Mouse (Mus musculus) liver, embryonic 14.5 days (tissue): ENCODE data around the gene Limd2. TPM values are rescaled to one million over a fixed set of nuclear protein-coding genes. Genes with fewer than 3 reads are reported as not detected.

Experiments used
- ATAC-seq: fragments of 200-750 bp; cut with Nextera tagmentation; 2 replicates; pipeline ENCODE4 v1.8.0; 2017; ENCODE audit warnings: moderate number of reproducible peaks, mild to moderate bottlenecking, moderate library complexity; ENCODE audit not compliant: insufficient read depth
- DNase-seq, 3 experiments: peaks; one replicate each; pipeline ENCODE4 v3.0.0-alpha.2; 2012 to 2013; ENCODE audit warnings: low read depth in 3 of 3, low spot score in 3 of 3
- H3K27ac ChIP-seq: fragments of 300-500 bp; sonication (generic); 2 replicates; pipeline ENCODE4 v1.5.1; 2014; ENCODE audit warnings: moderate library complexity, mild to moderate bottlenecking, control low read depth, inconsistent platforms
- H3K27me3 ChIP-seq: fragments of 300-500 bp; sonication (generic); 2 replicates; pipeline ENCODE4 v1.6.1; 2014; ENCODE audit warnings: mild to moderate bottlenecking, low read length, moderate library complexity; ENCODE audit not compliant: control insufficient read depth, insufficient read depth
- H3K36me3 ChIP-seq: fragments of 300-500 bp; sonication (generic); replicated peaks from 2 replicates; pipeline ENCODE4 v1.6.1; 2014; ENCODE audit warnings: low read depth; ENCODE audit not compliant: control insufficient read depth, insufficient read depth
- H3K4me1 ChIP-seq, 2 experiments: fragments of 200-500 bp in 1 of 2; fragments of 300-500 bp in 1 of 2; sonication (generic) in 1 of 2; replicated peaks; 2 replicates each; pipeline ENCODE4 v1.6.1; 2012 to 2014; ENCODE audit warnings: antibody characterized with exemption in 1 of 2, inconsistent platforms in 1 of 2, low read length in 1 of 2; ENCODE audit not compliant: control insufficient read depth in 2 of 2, insufficient read depth in 2 of 2
- H3K4me2 ChIP-seq: fragments of 300-500 bp; sonication (generic); 2 replicates; pipeline ENCODE4 v1.6.1; 2014; ENCODE audit warnings: low read depth, mild to moderate bottlenecking, control low read depth, moderate library complexity
- H3K4me3 ChIP-seq, 2 experiments: fragments of 200-500 bp in 1 of 2; fragments of 300-500 bp in 1 of 2; sonication (generic) in 1 of 2; 2 replicates each; pipeline ENCODE4 v1.5.1; 2012 to 2014; ENCODE audit warnings: low read depth in 2 of 2, low read length in 2 of 2, mild to moderate bottlenecking in 2 of 2, control low read depth in 1 of 2, inconsistent platforms in 1 of 2, moderate library complexity in 1 of 2; ENCODE audit not compliant: insufficient read depth in 1 of 2
- H3K9ac ChIP-seq: fragments of 300-500 bp; sonication (generic); replicated peaks from 2 replicates; pipeline ENCODE4 v1.6.1; 2014; ENCODE audit warnings: mild to moderate bottlenecking, control low read depth, moderate library complexity
- H3K9me3 ChIP-seq: fragments of 300-500 bp; sonication (generic); 2 replicates; pipeline ENCODE4 v1.6.1; 2016; ENCODE audit warnings: low read length, mixed read lengths; ENCODE audit not compliant: control insufficient read depth
- CTCF ChIP-seq: IDR thresholded peaks from 2 replicates; pipeline ENCODE4 v1.5.1; 2016; ENCODE audit warnings: antibody characterized with exemption, low read depth, control low read depth
- EP300 ChIP-seq: IDR thresholded peaks from 2 replicates; pipeline ENCODE4 v1.6.1; 2016; ENCODE audit warnings: antibody characterized with exemption, low read depth
- WGBS: fragments of 180-500 bp; shearing (Covaris S2); extraction: QIAGEN DNeasy Blood & Tissue Kit; methylation state at CpG from one replicate; pipeline ENCODE4 v1.1.7; 2014; ENCODE audit not compliant: insufficient replicate concordance; 5-methylcytosine and 5-hydroxymethylcytosine counted together
- polyA plus RNA-seq, 2 experiments: library from polyadenylated mRNA; depleted of rRNA in 1 of 2; stranded (reverse) in 1 of 2; unstranded in 1 of 2; fragments of >200 nt; fragmentation: Nextera tagmentation in 1 of 2; extraction: Ambion mirVana in 1 of 2; gene quantifications; 2 replicates each; pipeline versions ENCODE4 v1.2.1 to v1.2.3; 2012 to 2014

Limd2 gene
- polyA plus RNA-seq, 2 experiments = 26.7 to 59.4 TPM

DNA sequence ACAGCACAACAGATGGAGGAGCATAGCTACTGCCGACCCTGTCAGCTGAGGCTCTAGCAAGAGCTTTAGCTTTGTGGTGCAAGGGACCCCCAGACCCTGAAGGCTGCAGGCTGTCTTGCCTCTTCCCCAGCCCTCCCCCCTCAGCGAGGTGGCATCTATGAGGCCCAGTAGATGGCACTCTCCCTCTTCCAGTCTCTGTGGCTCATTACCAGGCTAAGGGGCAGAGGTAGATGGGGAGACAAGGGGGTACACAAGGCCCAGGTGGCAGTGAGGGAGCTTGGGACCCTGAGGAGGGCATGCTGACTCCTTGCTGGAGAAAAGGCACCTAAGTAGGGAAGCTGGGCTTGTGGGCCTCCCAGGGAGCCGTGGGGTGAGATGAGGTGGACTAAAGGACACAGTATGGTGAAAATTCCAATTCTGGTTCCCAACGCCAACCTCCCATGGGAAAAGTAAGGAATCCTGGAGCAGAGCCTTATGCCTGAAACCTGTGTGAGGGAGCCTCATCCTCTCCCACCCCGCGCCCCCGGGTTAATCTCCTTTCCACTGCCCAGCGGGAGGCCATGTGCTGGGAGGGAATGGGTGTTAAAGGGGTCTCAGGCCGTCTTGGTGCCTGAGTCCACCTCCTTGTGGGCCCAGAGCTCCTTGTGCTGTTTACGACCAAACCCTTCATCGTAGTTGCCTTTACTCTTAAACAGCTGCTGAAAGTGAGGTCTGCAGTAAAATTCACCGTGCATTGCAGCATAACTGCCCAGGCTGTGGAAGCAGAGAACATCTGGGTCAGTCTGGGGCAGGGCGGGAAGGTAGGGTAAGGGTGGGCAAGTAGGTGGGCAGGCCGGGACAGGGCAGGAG, 2.4 kb downstream of the Limd2 start:
- H3K9ac ChIP-seq = no peak overlapping the region
- WGBS = 45% methylated on average over 14 of the region's 14 CpGs
- no peaks in the 10 kb centered on the region for H3K9me3 ChIP-seq
- H3K4me2 ChIP-seq = peak overlapping the region; percentile 92
- H3K36me3 ChIP-seq = no peaks in the 10 kb centered on the region
- no peak overlapping the region for H3K27ac ChIP-seq
- TF ChIP-seq CTCF (peak; percentile 78), EP300 (no peak)
- peaks cover 0 to 5% of the 10 kb centered on the region in 2 experiments; a peak in 1 of 4 replicates for H3K4me1 ChIP-seq
- ATAC-seq (no peak), DNase-seq (no peak)
- H3K4me3 ChIP-seq = peak overlapping the region; percentile 52 to 57
- no peaks in the 10 kb centered on the region; the same call in 1 of the 2 replicates for H3K27me3 ChIP-seq

DNA sequence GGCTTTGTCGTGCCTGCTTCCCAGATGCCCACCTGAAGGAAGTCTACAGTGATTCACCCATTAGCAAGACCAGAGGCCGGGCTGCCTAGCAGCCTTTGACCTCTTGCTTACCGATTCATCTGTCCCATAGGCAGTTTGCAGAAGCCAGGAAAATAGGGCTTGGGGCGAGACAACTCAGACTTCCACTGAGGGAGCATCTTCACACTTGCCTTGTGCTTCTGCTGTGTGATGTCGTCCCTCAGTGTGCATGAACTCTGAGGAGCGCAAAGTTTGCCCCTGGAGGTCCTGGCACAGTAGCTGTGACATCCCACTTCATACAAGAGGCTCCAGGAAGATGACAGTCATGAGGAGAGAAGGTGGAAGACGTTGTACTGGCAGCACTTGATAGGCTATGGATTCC, 3.5 kb downstream of the Limd2 start:
- H3K27ac ChIP-seq = no peak overlapping the region
- no peaks in the 10 kb centered on the region for H3K36me3 ChIP-seq
- no peak overlapping the region for H3K4me3 ChIP-seq
- no peaks in the 10 kb centered on the region for H3K9me3 ChIP-seq
- H3K27me3 ChIP-seq = no peaks in the 10 kb centered on the region; the same call in 1 of the 2 replicates
- ATAC-seq (no peak), DNase-seq (no peak)
- peaks cover 0 to 5% of the 10 kb centered on the region in 2 experiments; a peak in 1 of 4 replicates for H3K4me1 ChIP-seq
- no peak overlapping the region for H3K4me2 ChIP-seq
- 63% methylated on average over 7 of the region's 7 CpGs for WGBS
- no peak overlapping the region for H3K9ac ChIP-seq
- TF ChIP-seq CTCF (no peak), EP300 (no peak)

GRCm38 (mm10) chr11:106156257-106156656, 4.4 kb downstream of the Limd2 start:
- no peak overlapping the region for H3K4me2 ChIP-seq
- H3K9ac ChIP-seq = no peak overlapping the region
- DNase-seq = no peak
- no peak for ATAC-seq
- WGBS = 52% methylated on average over 1 of the region's 1 CpGs
- no peak overlapping the region for H3K4me3 ChIP-seq
- H3K36me3 ChIP-seq = no peaks in the 10 kb centered on the region
- no peaks in the 10 kb centered on the region for H3K9me3 ChIP-seq
- TF ChIP-seq EP300 (no peak), CTCF (no peak)
- no peak overlapping the region for H3K27ac ChIP-seq
- H3K4me1 ChIP-seq = peaks cover 0 to 3% of the 10 kb centered on the region in 2 experiments; a peak in 2 of 4 replicates
- H3K27me3 ChIP-seq = no peaks in the 10 kb centered on the region; the same call in 1 of the 2 replicates

DNA sequence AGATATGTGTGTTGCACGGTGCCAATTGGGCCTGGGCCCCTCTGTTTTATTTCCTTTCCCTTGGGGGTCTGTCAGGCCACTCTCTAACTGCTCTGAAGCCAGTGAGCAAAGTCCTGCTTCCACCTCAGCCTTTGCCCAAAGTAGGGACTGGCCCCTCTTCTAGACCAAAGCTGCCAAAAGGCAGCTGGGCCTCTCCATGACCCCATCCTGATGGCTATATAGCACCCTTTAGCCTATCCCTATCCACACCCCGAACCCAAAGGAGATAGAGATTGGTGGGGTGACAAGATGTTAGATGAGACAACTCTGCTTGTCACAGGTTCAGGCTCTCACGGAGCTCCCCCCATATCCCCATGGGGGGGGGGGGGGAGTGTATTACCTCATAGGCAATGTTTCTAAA, 4.9 kb downstream of the Limd2 start:
- Histone ChIP-seq H3K4me2 (no peak overlapping the region), H3K36me3 (no peaks in the 10 kb centered on the region), H3K27ac (no peak overlapping the region), H3K9me3 (no peaks in the 10 kb centered on the region), H3K4me3 (no peak overlapping the region), H3K9ac (no peak overlapping the region), H3K4me1 (no peaks in the 10 kb centered on the region; a peak in 2 of 4 replicates), H3K27me3 (no peaks in the 10 kb centered on the region)
- DNase-seq (no peak), ATAC-seq (no peak)
- 43% methylated on average over 3 of the region's 3 CpGs for whole genome bisulfite sequencing
- TF ChIP-seq EP300 = no peak
- no peak for TF ChIP-seq CTCF

DNA sequence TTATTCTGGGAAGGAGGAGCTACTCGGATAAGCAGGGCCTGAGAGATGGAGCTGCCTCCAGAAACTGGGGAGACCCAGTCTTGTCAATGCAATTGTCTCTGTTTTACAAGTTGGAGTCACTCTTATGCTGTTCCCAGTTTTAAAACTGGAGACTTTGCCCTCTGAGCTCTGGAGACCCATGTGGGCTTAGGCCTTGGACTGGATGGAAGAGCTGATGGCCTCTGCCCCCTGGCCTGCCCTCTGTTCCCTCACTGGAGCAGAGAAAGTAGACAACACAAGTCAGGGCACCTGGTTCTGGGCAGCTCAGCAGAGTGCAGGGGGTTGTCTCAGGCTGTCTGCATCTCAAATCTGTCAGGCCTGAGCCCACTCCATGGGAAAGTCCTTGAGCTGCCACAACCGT, 5.9 kb downstream of the Limd2 start:
- Histone ChIP-seq H3K9ac (no peak overlapping the region), H3K9me3 (no peaks in the 10 kb centered on the region), H3K27me3 (no peaks in the 10 kb centered on the region), H3K4me2 (no peak overlapping the region), H3K27ac (no peak overlapping the region), H3K36me3 (peaks cover 6% of the 10 kb centered on the region; the same call in 1 of the 2 replicates), H3K4me1 (no peaks in the 10 kb centered on the region; a peak in 2 of 4 replicates), H3K4me3 (no peak overlapping the region)
- DNase-seq (no peak), ATAC-seq (no peak)
- 40% methylated on average over 2 of the region's 2 CpGs for WGBS
- TF ChIP-seq EP300 (no peak), CTCF (no peak)
